Mouse (Mus musculus) kidney, adult 2 months (tissue): ENCODE measurements around the gene Ccnd1. TPM values are rescaled to one million over a fixed set of nuclear protein-coding genes. Genes with fewer than 3 reads are reported as not detected.

Experiments
- DNase-seq: peaks from one replicate; pipeline ENCODE4 v3.0.0; 2021
- H3K27ac ChIP-seq: fragments of 200-500 bp; 2 replicates; pipeline ENCODE4 v1.5.1; 2012; ENCODE audit warnings: low read depth, low read length, control low read depth, inconsistent platforms; ENCODE audit not compliant: insufficient read depth
- H3K27me3 ChIP-seq: fragments of 200-500 bp; replicated peaks from 2 replicates; pipeline ENCODE4 v1.6.1; 2012; ENCODE audit warnings: mild to moderate bottlenecking, moderate library complexity, low read length, inconsistent platforms; ENCODE audit not compliant: control insufficient read depth, insufficient read depth
- H3K36me3 ChIP-seq: fragments of 200-500 bp; 2 replicates; pipeline ENCODE4 v1.6.1; 2012; ENCODE audit warnings: mild to moderate bottlenecking, moderate library complexity, low read length, inconsistent platforms; ENCODE audit not compliant: control insufficient read depth, insufficient read depth
- H3K4me1 ChIP-seq: fragments of 200-500 bp; 2 replicates; pipeline ENCODE4 v1.6.1; 2011; ENCODE audit warnings: low read length; ENCODE audit not compliant: control insufficient read depth, insufficient read depth
- H3K4me3 ChIP-seq: fragments of 200-500 bp; 2 replicates; pipeline ENCODE4 v1.5.1; 2011; ENCODE audit warnings: mild to moderate bottlenecking, low read depth, low read length, control low read depth; ENCODE audit not compliant: insufficient read depth
- CTCF ChIP-seq: fragments of 200-500 bp; conservative IDR thresholded peaks from 2 replicates; pipeline ENCODE4 v1.5.1; 2011; ENCODE audit warnings: low read depth, mild to moderate bottlenecking, control low read depth, low read length, moderate library complexity, mixed read lengths; ENCODE audit not compliant: insufficient read depth, insufficient read length
- POLR2A ChIP-seq: fragments of 200-500 bp; IDR thresholded peaks from one replicate; pipeline ENCODE4 v1.6.1; 2011; ENCODE audit warnings: low read depth, low read length, control low read depth
- WGBS: fragments of 180-500 bp; shearing (Covaris S2); methylation state at CpG from one replicate; pipeline ENCODE4 v1.1.7; 2018; 5-methylcytosine and 5-hydroxymethylcytosine counted together
- polyA plus RNA-seq: library from polyadenylated mRNA; depleted of rRNA; stranded (reverse); fragments of >200 nt; gene quantifications from 2 replicates; pipeline ENCODE4 v1.2.3, GENCODE M21; 2012

Gene Ccnd1
- polyA plus RNA-seq, 1 experiment, result 139 TPM

- H3K27ac ChIP-seq, result peak overlapping the region; percentile 14; the same call in 1 of the 2 replicates
- under 1% methylated on average over 45 of the region's 45 CpGs for WGBS
- peak overlapping the region; percentile 25 for H3K4me3 ChIP-seq
- peak; percentile 91 for DNase-seq
- TF ChIP-seq CTCF, result peak; percentile 34; the same call in 1 of the 2 replicates
- no peak for TF ChIP-seq POLR2A
- peaks cover 10% of the 10 kb centered on the region; the same call in 1 of the 2 replicates for H3K4me1 ChIP-seq
- no peaks in the 10 kb centered on the region for H3K27me3 ChIP-seq
- no peaks in the 10 kb centered on the region for H3K36me3 ChIP-seq
Measured at GRCm38 (mm10) chr7:144943254-144943653, 3.5 kb upstream of the Ccnd1 start.

GRCm38 (mm10) chr7:144942744-144943135 lies 3.0 kb upstream of the Ccnd1 start:
- TF ChIP-seq POLR2A (no peak), CTCF (no peak)
- Histone ChIP-seq H3K4me3 (peak overlapping the region; percentile 25), H3K27ac (peak overlapping the region; percentile 14; the same call in 1 of the 2 replicates), H3K27me3 (no peaks in the 10 kb centered on the region), H3K4me1 (peaks cover 10% of the 10 kb centered on the region; the same call in 1 of the 2 replicates), H3K36me3 (no peaks in the 10 kb centered on the region)
- 4% methylated on average over 20 of the region's 20 CpGs for WGBS
- DNase-seq, result no peak

DNA sequence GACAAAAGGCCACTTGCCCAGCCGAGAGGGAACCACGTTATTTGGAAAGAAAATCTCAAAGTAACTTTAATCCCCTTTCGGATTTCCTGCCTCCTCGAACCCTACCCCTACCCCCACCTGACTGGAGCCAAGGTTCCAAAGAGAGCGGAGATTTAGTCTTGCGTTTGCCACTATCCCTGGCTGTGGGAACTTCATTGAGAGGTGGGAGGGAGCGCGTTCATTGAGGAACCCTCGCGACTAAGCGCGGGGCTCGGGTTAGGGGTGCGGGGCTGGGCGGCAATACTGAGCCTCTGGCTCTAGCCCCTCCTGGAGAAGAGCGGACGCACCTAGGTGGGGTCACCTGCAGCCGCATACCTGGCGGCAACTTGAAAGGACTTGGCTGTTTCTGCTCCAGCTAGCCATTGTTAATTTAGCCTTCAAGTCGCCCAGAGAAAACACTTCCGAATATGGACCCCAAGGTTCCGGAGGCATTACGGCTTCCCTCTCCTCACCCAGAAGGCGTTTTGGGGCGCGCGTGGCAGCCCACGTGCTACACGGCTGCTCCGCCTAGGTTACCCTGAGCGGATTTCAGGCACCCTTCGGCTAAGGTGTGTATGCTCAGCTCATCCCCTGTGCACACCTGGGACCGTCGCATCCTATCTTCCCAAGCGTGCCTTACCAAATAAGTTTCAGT lies 2.5 kb upstream of the Ccnd1 start:
- Histone ChIP-seq H3K36me3 (no peaks in the 10 kb centered on the region), H3K27ac (peak overlapping the region; percentile 26), H3K4me1 (peaks cover 11% of the 10 kb centered on the region; the same call in 1 of the 2 replicates), H3K4me3 (peak overlapping the region; percentile 25), H3K27me3 (no peaks in the 10 kb centered on the region)
- peak; percentile 34 for DNase-seq
- no peak for TF ChIP-seq CTCF
- no peak for TF ChIP-seq POLR2A
- 1% methylated on average over 35 of the region's 35 CpGs for WGBS

- DNase-seq, result peak; percentile 96
- H3K27ac ChIP-seq, result peak overlapping the region; percentile 58
- 1% methylated on average over 39 of the region's 39 CpGs for WGBS
Measured at GRCm38 (mm10) chr7:144941242-144941831, 1.6 kb upstream of the Ccnd1 start.

DNA sequence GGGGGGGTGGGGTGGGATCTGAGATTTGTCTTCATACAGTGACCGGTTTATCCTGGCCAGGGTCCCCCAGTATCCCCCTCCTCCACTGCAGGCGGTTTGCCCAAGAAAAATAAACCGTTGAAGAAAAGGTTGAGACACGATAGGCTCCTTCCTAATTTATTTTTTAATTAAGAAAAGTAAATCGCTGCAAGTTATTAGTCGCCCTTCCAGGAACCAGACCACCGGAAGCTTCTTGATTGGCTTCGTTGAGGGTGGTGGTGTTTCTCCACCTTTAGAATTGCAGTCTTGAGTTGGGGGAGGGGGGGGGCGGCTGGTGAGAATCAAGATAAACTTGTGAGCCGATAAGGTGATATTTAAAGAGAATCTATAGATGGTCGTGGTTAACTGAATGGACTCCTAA lies 860 bp upstream of the Ccnd1 start:
- peaks cover 13% of the 10 kb centered on the region; the same call in 1 of the 2 replicates for H3K4me1 ChIP-seq
- 8% methylated on average over 11 of the region's 11 CpGs for WGBS
- H3K4me3 ChIP-seq, result no peak overlapping the region
- TF ChIP-seq POLR2A (no peak), CTCF (no peak)
- H3K36me3 ChIP-seq, result no peaks in the 10 kb centered on the region; the same call in 1 of the 2 replicates
- H3K27me3 ChIP-seq, result no peaks in the 10 kb centered on the region
- no peak overlapping the region for H3K27ac ChIP-seq
- DNase-seq, result no peak

More at GRCm38 (mm10) chr7:144941242-144941831, 1.6 kb upstream of the Ccnd1 start:
- Histone ChIP-seq H3K27me3 (no peaks in the 10 kb centered on the region), H3K4me3 (peak overlapping the region; percentile 68), H3K36me3 (no peaks in the 10 kb centered on the region; the same call in 1 of the 2 replicates), H3K4me1 (peaks cover 13% of the 10 kb centered on the region; the same call in 1 of the 2 replicates)
- TF ChIP-seq POLR2A, result no peak
- TF ChIP-seq CTCF, result no peak

- no peak overlapping the region for H3K27ac ChIP-seq
- H3K36me3 ChIP-seq, result no peaks in the 10 kb centered on the region; the same call in 1 of the 2 replicates
- H3K4me1 ChIP-seq, result peaks cover 13% of the 10 kb centered on the region; the same call in 1 of the 2 replicates
- TF ChIP-seq CTCF, result no peak
- TF ChIP-seq POLR2A, result no peak
- DNase-seq, result peak; percentile 45
- no peaks in the 10 kb centered on the region for H3K27me3 ChIP-seq
- 1% methylated on average over 22 of the region's 22 CpGs for WGBS
- peak overlapping the region; percentile 56 for H3K4me3 ChIP-seq
Measured at GRCm38 (mm10) chr7:144940003-144940571, 362 bp upstream of the Ccnd1 start.
